Mouse (Mus musculus) MEL (cell line): ENCODE results near the gene Itpk1.

Source experiments
- EP300 ChIP-seq, 2 experiments: IDR thresholded peaks; 2 replicates each; pipeline ENCODE4 v1.6.1; 2011; ENCODE audit warnings: improper control_type of control experiment in 2 of 2, low read length in 2 of 2, low read depth in 1 of 2, mild to moderate bottlenecking in 1 of 2
- NRF1 ChIP-seq: IDR thresholded peaks from 2 replicates; pipeline ENCODE4 v1.6.1; 2014; ENCODE audit warnings: low read depth, mild to moderate bottlenecking, inconsistent platforms, low read length, improper control_type of control experiment, moderate library complexity; ENCODE audit not compliant: poor library complexity, insufficient read depth, severe bottlenecking

DNA sequence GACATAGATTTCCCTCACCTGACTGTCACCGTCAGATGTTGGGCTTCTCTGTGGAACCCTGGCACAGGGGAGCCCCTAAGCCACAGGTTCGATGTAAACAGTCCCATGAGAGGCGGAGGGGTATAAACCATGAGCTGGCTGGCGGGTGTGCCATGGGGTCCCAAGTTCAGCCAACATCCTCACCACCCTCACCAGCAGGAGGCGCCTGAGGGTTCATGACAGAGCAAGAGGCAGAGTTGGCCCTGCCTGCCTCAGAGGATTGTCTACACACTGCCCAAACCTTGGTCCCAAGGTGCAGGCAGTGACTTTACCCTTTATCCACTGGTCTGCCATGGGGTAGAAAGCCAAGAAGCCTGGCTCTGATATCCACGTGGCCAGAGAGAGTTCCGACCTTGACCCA, 23.1 kb downstream of the Itpk1 start:
- TF ChIP-seq NRF1: no peak
- TF ChIP-seq EP300 (IDR thresholded peaks at IDR 0.05; ENCODE audit: low read depth in 1 of 2, low read length in 2 of 2): no peak
